Mouse (Mus musculus): ENCODE results near the gene Gal3st2.
A peak's percentile ranks its signal among the peaks of the same experiment; 100 is the strongest.
"Not testable (repeated sequence)": the region's sequence is repeated elsewhere in the genome, so short reads cannot be mapped to it uniquely, and the experiment has no call there.

Gene Gal3st2

GRCm38 (mm10) chr1:93861048-93861447 lies at the start of gene Gal3st2:
Gene Gal3st2 (plus strand): TSS chr1:93861306.
- not testable (repeated sequence) for DNase-seq (ENCODE audit: extremely low read depth, low read depth, low spot score)

- DNase-seq (ENCODE audit: extremely low read depth, low read depth, low spot score), result no peak
Measured at GRCm38 (mm10) chr1:93811495-93812039, 49.5 kb upstream of the Gal3st2 start.

- no peak for DNase-seq (ENCODE audit: extremely low read depth, low read depth, low spot score)
Measured at GRCm38 (mm10) chr1:93817823-93818532, 43.1 kb upstream of the Gal3st2 start.

- DNase-seq (ENCODE audit: extremely low read depth, low read depth, low spot score), result no peak
Measured at GRCm38 (mm10) chr1:93818722-93819121, 42.4 kb upstream of the Gal3st2 start.

GRCm38 (mm10) chr1:93823796-93824495 lies 37.2 kb upstream of the Gal3st2 start:
- DNase-seq (ENCODE audit: extremely low read depth, low read depth, low spot score), result no peak

- no peak for DNase-seq (ENCODE audit: extremely low read depth, low read depth, low spot score)
Measured at GRCm38 (mm10) chr1:93824609-93825008, 36.5 kb upstream of the Gal3st2 start, which contains the start of gene D2hgdh. Gene D2hgdh (plus strand): TSS chr1:93824909.

- peak; percentile 90 for DNase-seq (ENCODE audit: extremely low read depth, low read depth, low spot score)
Measured at GRCm38 (mm10) chr1:93825105-93825674, 35.9 kb upstream of the Gal3st2 start.

- DNase-seq (ENCODE audit: extremely low read depth, low read depth, low spot score), result no peak
Measured at GRCm38 (mm10) chr1:93825771-93826539, 35.2 kb upstream of the Gal3st2 start.

GRCm38 (mm10) chr1:93826540-93826835 lies 34.6 kb upstream of the Gal3st2 start:
- peak; percentile 59 for DNase-seq (ENCODE audit: extremely low read depth, low read depth, low spot score)

GRCm38 (mm10) chr1:93832754-93833360 lies 28.2 kb upstream of the Gal3st2 start:
- not testable (repeated sequence) for DNase-seq (ENCODE audit: extremely low read depth, low read depth, low spot score)

- no peak for DNase-seq (ENCODE audit: extremely low read depth, low read depth, low spot score)
Measured at GRCm38 (mm10) chr1:93834671-93835150, 26.4 kb upstream of the Gal3st2 start.

- no peak for DNase-seq (ENCODE audit: extremely low read depth, low read depth, low spot score)
Measured at GRCm38 (mm10) chr1:93835211-93835610, 25.9 kb upstream of the Gal3st2 start.

GRCm38 (mm10) chr1:93835876-93836531 lies 25.1 kb upstream of the Gal3st2 start:
- no peak for DNase-seq (ENCODE audit: extremely low read depth, low read depth, low spot score)

- DNase-seq (ENCODE audit: extremely low read depth, low read depth, low spot score), result no peak
Measured at GRCm38 (mm10) chr1:93836532-93836913, 24.6 kb upstream of the Gal3st2 start.

GRCm38 (mm10) chr1:93837335-93837734 lies 23.8 kb upstream of the Gal3st2 start:
- DNase-seq (ENCODE audit: extremely low read depth, low read depth, low spot score), result no peak

- DNase-seq (ENCODE audit: extremely low read depth, low read depth, low spot score), result not testable (repeated sequence)
Measured at GRCm38 (mm10) chr1:93838569-93838968, 22.5 kb upstream of the Gal3st2 start.

GRCm38 (mm10) chr1:93845766-93846366 lies 15.2 kb upstream of the Gal3st2 start:
- not testable (repeated sequence) for DNase-seq (ENCODE audit: extremely low read depth, low read depth, low spot score)

- DNase-seq (ENCODE audit: extremely low read depth, low read depth, low spot score), result not testable (repeated sequence)
Measured at GRCm38 (mm10) chr1:93855790-93856189, 5.3 kb upstream of the Gal3st2 start.

GRCm38 (mm10) chr1:93857370-93857769 lies 3.7 kb upstream of the Gal3st2 start:
- no peak for DNase-seq (ENCODE audit: extremely low read depth, low read depth, low spot score)

GRCm38 (mm10) chr1:93857991-93858390 lies 3.1 kb upstream of the Gal3st2 start:
- DNase-seq (ENCODE audit: extremely low read depth, low read depth, low spot score), result no peak
